Mouse (Mus musculus): ENCODE results near the gene Arhgap45. TPM values are rescaled to one million over a fixed set of nuclear protein-coding genes. Genes with fewer than 3 reads are reported as not detected.
"Not testable (repeated sequence)": the region's sequence is repeated elsewhere in the genome, so short reads cannot be mapped to it uniquely, and the experiment has no call there.

The Arhgap45 gene
- total RNA-seq, 1 experiment from 2014 or later: 6.3 TPM

DNA sequence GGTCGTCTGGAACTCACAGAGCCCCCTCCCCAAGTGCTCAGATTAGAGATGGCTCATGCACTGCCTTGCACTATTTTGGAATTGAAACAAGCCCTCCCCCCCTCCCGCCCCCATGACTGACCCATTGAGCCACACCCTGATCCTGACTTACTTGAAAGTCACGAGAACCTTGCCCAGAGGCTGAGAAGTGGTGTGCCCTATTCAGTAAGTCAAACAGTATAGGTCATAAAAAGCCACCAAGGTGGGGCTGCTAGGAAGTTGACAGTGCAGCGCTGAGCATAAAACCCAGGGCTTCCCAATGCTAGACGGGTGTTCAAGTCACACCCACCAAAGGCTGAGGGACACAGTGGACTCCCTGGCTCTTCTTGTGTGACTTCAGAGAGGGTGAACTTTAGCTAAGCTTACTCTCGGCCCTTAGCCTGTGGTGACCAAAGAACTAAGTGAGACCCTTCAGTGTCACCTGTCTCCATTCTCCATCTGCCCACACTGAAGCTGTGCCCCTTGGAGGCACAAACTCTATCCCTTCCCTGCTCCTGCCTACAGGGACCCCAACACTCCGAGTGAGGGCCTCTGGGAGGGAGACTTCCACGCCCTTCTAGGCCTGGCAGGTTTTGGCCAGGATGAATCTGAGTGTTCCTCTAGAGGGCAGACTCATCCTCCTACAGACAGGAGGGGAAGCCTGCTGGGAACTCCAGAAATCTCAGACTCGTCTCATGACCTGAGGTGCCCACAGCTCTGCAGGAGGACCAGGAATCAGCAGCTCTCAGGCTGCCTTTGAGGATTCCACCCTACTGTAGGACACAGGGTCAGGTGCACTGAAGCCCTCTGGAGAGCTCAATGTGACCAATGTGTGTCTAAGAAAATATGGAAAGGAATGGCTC is 17.3 kb downstream of the Arhgap45 start:
- DNase-seq: peak; percentile 77

DNA sequence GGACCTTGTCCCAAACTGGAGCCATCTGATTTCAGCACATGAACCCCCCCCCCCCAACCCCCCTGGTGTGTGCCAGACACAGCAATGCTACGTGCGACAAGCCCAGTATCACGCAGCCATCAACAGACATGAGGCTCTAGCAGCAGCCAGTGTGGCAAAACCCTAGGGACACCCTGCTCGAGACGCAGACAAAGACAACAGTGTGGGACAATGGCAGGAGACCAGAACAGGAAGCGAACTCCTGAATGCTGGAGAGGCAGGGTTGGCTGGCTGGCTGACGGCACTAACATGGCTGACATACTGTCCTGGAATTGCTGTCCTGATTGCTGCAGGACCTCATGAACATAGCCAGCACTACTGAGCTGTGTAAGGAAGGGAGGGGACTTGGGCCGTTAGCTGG is 18.7 kb downstream of the Arhgap45 start:
- DNase-seq: no peak

DNA sequence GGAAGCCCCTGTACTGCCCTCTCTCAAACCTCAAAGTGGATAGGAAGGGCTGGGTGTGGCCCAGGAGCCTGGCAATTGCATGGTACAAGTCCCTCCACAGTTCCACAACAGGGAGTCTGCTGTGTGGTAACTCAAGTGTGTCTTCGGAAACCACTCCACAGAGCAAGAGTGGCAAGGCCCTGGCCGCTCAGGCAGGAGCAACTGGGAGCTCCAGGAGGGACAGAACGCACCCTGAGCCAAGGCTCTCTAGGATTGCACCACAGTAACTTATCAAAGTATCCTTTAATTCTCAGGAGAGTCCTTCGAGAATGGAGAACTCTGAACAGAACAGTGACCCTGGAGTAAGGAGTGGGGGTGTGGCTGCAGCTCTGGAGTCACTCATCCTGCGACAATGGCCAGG is 19.2 kb downstream of the Arhgap45 start:
- DNase-seq: no peak

DNA sequence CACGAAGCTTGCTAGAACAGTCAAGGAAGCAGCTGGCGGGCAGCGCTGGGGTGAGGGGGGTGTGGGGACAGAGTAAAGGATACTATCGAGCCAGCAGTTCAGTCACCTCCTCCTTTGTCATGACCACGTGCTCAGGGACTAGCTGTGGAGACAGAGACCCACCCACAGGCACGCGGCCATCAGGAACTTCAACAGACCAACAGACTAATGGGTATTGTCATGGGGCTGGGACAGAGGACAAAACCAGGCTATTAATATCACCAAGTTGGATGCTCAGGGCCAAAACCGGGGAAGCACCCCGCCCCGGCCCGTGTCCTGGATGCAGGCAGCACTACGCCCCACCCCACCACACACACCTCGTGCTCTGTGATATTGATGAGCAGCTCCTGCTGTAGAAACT is 20.4 kb downstream of the Arhgap45 start:
- no peak for DNase-seq

DNA sequence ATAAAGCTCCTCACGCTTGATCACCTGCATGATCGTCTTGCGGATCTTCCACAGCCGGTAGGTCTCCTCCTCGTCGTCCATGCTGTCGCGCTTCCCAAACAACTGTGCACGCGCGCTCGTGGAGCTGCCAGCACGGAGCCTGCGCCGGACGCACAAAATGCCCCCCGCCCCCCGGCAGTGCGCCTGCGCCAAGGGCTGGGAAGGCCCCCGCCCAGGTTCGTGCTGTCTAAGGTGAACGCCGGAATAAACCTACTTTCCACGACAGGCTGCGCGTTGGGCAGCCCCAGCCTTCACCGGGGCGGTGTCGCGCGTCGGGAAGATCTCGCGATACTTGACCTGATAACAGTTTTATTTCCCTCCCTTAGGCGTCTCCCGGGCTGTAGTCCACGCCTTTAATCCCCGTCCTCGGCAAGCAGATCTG is 23.1 kb downstream of the Arhgap45 start, which contains the start of gene Polr2e:
Gene Polr2e (minus strand): TSS at position 237 of the 421 bp plus-strand sequence.
- peak; percentile 98 for DNase-seq

DNA sequence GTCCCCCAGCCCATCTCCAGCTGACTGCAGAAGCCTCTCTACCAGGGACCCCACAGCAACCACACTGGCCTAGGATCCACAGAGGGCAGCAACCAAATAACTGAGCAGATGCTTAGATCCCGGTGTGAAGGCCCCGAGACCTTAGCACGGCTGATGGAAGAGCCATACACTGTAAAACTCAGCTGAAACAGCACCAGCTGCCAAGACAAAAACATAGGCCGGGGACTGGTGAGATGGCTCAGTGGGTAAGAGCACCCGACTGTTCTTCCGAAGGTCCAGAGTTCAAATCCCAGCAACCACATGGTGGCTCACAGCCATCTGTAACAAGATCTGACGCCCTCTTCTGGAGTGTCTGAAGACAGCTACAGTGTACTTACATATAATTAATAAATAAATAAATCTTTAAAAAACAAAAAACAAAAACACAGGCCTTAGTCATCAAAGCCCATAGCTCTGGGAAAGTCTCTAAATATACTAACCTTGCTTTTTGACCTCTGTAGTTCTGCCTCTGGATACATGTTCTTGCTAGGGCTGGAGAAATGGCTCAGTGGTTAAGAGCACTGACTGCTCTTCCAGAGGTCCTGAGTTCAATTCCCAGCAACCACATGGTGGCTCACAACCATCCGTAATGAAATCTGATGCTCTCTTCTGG is 25.1 kb downstream of the Arhgap45 start:
- DNase-seq: not testable (repeated sequence)

DNA sequence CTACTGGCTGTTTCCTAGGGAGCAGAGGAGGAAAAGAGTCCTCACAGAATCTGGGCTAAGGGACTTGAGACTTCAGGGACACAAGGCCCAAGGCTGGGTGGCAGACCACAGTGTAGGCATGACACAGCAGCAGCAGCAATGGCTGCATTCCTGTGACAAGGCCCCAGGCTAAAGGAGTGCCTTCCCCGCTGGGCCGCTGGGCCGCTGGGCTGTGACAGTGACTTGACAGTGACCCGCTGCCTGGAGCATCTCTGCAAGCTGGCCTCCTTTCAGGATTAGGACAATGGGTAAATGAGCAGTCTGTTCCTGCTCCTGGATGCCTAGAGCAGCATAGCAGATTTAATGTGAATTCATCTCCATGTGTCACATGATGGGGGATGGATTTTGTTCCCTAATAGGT is 27.6 kb downstream of the Arhgap45 start:
- DNase-seq: no peak

DNA sequence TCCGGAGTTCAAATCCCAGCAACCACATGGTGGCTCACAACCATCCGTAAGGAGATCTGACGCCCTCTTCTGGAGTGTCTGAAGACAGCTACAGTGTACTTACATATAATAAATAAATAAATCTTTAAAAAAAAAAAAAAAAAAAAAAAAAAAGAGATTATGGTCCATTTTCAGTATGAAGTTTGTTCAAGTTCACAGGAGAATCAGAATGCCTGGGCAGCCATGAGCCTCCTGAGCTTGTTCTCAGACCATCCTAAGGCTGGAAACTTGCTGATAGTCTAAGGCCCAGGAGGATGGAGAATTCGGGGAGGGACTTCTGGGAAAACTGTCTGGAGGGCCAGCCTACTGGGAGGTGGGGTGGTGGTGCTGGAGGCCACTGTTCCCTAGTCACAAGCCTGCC is 28.9 kb downstream of the Arhgap45 start:
- not testable (repeated sequence) for DNase-seq

DNA sequence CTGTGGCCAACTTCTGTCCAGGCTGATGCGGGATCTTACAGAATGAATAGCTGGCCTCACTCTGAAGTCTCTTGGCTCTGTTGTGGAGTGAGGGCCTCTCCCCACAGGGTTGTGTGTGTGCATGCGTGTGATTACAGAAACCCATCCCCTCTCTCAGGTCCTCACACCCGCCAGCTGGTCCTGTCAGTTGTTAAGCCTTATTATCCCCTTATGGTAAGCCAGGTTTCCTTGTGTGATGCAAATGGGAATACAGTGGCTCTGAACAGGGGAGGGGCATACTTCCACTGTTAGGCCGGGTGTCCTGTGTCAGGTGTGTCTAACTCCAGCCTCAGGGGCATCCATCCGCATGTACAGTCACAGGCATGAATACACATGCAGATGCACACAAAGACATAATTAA is 29.3 kb downstream of the Arhgap45 start:
- DNase-seq: no peak

DNA sequence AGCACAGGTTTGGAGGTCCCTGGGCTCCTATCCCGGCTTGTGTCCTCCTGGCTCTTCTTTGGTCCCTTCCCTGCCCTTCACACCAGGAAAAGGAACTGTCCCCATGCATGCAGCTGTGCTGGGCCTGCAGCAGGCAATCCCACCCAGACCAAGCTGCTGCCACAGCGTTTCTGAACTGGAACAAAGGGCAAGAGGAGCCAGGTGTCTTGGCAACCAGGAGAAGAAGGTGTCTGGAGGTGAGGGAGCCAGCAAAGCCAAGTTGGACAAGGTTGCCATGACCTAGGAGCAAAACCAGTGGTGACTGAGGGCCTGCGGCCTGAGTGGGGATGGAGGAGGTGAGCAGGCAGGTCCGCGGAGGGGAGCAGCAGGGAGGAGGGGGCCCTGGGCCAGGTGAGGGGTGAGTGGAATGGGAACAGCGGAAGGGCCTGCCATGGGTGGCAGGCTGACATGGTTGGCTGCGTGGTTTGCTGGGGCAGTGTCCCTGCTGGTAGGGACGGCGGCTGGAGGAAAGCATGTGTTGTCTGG is 30.6 kb downstream of the Arhgap45 start, which contains the start of gene Gpx4:
Gene Gpx4 (plus strand): TSS at position 126 of the 525 bp plus-strand sequence.
- no peak for DNase-seq

DNA sequence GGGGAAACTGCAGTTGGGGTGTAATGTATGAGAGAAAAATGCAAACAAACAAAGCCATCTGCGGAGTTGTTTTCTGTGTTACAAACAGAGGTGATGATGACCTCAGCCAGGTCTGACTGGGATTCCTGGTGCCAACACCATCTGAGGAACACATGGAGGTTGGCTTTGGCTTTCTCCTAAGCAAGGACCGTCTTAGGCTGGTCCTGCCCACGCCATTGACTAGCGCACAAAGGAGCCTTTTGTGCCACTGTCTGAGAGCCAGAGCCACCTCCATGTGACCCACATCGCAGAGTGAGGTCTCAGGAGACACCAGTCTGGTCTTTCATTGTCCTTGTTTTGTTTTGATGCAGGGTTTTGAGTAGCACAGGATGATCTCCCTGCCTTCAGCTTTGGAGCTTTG is 31.9 kb downstream of the Arhgap45 start:
- DNase-seq: no peak

DNA sequence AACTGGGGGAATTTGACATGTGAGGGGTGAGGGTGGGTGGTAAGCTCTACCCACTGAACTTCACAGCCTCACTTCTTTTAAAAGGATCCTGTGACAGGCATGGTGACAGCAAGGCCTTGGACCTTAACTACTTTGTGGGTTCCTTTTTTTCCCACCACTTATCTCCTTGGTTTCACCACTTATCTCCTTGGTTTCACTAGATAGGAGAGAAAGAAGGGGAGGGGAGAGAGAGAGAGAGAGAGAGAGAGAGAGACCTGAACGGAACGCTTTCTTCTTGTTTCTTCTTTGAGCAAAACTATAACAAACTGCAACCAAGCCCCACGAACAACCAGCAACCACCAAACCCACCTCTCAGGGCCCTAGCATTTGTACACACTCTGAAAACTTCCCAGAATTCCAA is 32.4 kb downstream of the Arhgap45 start:
- DNase-seq: no peak

DNA sequence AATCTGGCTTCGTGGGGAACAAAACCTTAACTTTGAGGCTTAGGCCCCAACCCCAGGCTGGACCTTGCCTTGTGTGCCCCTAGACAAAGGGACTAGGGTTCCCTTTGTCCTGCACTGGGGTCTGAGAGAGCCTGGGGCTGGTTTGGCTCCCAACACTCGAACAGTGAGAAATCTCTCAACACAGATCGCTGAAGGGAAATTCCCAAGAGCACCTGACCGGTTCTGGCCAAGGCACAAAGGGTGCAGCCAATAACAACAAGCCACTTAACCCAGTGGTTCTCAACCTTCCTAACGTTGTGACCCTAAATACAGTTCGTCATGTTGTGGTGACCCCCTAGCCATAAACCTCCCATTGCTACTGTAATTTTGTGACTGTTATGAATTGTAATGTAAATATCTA is 33.8 kb downstream of the Arhgap45 start:
- no peak for DNase-seq

DNA sequence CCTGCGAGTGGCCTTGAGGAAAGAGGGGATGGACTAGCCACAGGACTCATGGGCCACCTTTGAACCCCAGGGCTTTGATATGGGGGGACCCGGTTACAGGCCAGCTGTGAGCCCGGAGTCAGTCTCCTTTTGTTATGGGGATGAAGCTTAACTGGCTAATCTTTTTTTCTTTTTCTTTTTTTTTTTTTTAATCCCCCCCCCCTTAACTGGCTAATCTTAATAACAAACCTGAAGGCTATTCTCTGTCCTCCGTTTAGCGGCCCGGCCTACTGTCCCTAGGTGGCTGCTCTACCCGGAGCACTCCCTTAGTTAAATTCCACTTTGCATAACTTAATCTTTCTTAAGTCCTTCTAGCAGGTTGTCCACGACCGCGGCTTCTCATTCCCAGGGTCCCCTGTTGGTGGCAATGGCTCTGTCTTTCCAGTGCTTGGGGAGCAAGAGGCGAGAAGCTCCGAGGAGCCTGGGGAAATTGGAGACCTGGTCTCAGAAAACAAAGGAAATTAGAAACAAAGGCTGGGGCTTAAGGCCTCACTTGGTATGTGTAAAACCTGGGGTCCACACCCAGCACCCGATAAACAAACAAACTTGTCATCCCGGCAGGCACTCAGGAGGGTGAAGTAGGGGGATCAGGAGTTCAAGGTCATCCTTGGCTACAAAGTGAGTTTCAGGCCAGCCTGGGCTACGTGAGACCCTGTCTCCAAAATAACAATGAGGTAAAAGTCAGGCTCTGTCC is 34.6 kb downstream of the Arhgap45 start:
- DNase-seq: no peak

DNA sequence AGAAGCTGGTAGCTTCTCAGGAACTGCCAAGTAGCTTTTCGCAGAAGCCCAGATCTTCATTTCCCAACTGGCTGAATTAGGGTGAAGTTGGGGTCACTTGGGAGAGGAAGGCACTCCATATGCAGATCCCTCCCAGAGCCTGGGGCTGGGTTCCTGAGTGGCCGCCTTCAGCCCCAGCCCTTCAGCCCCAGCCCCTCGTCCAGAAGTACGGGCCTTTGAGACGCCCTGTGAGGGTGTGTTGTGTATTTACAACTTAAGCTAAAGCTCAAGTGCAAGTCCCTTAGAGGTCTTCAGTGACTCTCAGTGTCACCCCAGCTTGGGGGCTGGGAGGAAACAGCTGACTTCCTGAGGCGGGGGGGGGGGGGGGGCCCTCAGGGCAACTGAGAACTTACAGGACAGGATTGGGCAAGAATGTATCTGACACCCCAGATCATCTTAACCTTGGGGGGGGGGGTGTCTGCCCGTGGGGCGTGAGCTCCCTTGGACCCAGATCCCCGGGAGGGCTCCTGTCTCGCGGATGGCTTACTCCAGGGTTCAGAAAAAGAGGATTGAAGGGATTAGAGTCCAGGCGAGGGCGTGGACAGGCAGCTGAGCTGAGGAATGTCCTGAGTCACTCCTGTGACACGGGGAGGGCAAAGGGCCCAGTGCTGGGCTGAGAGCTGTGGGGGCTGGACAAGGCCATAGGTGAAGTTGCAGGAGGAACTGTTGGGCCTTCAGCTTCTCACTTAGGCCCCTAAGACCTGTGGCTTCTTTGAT is 35.3 kb downstream of the Arhgap45 start:
- DNase-seq: peak; percentile 90

DNA sequence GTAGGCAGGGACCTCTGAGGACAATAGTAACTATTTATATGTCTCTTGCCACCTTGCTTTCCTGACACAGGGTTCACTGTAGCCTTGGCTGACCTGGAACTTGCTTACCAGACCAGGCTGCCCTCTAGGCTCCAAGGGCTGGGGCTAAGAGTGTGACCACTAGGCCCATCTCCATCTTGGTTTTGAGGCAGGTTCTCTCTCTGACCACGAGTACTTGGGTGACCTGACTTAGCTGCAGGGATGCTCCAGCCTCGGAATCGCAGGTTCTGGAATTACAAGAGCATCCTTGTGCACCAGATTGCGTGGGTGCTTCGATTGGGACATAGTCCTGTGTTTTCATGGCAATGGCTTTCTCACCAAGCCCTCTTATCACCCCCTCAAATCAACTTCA is 35.9 kb downstream of the Arhgap45 start:
- no peak for DNase-seq

DNA sequence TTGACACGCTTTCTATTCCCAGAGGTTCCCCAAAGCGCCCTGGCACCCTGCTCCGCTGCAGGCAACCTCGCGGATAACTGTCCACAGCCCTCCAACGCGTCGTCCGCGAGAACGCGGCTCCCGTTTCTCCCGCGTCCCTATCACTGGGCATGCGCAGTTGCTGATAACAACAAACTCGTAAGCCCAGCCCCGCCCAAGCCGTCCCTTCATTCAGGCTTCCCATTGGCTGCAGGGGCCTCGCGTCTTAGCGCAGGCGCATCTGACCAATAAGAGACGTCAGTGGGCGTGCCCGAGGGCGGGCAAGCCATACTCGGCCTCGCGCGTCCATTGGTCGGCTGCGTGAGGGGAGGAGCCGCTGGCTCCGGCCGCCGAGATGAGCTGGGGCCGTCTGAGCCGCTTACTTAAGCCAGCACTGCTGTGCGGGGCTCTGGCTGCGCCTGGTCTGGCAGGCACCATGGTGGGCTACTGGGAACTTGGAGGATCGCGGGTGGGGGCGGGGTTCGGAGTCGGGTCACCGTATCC is 36.9 kb downstream of the Arhgap45 start:
- DNase-seq: peak; percentile 100

DNA sequence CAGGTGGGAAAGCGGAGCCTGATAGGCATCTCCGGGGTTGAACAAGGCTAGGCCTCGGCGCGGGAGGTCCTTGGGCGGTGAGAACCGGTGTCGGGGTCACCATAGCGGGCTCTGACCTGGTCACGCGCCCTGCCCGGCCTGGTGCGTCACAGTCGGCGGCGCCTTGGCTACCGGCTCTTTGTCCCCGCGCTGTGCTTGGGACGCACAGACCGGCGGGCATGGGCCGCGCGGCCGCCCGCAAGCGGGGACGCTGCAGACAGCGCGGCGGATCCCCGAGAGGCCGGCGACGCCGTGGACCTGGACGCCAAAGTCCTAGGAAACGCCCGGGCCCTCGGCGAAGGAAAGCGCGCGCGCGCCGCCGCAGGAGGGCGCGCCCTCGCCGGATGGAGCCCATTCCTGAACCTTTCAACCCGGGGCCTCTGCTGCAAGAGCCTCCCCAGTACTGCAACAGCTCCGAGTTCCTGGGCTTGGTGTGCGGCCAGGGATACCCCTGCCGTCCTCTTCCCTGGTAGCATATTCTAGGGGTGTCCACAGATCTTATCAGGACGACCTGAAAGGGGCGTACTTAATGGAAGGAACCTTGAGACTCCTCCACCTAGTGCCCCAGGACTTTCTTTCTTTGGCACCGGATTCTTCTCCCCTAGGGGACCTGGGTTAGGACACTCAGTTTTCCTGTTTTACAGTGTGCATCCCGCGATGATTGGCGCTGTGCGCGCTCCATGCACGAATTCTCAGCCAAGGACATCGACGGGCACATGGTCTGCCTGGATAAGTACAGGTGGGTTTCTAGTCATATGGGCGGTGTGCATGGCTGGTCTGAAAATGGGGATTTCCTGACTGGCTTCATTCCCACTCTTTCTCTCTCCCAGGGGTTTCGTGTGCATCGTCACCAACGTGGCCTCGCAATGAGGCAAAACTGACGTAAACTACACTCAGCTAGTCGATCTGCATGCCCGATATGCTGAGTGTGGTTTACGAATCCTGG is 37.7 kb downstream of the Arhgap45 start:
- DNase-seq: peak; percentile 88

DNA sequence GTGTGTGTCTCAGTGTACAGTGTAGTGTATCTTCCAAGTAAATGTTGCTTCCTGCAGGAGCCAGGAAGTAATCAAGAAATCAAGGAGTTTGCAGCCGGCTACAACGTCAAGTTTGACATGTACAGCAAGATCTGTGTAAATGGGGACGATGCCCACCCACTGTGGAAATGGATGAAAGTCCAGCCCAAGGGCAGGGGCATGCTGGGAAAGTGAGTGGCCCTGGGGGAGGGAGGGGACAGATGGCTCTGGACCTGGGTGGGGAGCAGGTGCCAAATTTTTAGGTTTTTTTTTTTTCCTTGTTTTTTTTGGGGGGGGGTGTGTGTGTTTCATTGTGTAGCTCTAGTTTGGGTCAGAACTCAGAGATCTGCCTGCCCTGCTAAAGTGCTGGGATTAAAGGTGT is 38.5 kb downstream of the Arhgap45 start:
- not testable (repeated sequence) for DNase-seq

DNA sequence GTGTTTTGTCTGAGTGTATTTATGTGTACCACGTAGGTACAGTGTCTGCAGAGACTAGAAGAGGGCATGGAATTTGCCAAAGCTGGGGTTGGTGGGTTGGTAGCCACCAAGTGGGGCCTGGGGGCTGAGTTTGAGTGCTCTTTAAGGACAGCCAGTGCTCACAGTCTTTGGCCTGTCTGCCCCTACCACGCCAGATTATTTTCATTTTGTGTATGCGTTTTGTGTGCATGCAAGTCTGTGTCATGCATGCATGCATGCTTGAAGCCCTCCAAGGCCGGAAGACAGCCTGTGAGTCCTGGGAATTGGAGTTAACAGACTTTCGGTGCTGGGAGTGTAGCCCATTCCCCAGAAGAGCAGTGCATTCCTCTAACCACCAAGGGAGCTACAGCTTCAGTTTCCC is 38.9 kb downstream of the Arhgap45 start:
- DNase-seq: no peak
